Mouse (Mus musculus): Measurements from ENCODE around the gene Flrt1. TPM values are rescaled to one million over a fixed set of nuclear protein-coding genes. Genes with fewer than 3 reads are reported as not detected.

Gene Flrt1
- polyA plus RNA-seq, 1 experiment, result 1.2 TPM

DNA sequence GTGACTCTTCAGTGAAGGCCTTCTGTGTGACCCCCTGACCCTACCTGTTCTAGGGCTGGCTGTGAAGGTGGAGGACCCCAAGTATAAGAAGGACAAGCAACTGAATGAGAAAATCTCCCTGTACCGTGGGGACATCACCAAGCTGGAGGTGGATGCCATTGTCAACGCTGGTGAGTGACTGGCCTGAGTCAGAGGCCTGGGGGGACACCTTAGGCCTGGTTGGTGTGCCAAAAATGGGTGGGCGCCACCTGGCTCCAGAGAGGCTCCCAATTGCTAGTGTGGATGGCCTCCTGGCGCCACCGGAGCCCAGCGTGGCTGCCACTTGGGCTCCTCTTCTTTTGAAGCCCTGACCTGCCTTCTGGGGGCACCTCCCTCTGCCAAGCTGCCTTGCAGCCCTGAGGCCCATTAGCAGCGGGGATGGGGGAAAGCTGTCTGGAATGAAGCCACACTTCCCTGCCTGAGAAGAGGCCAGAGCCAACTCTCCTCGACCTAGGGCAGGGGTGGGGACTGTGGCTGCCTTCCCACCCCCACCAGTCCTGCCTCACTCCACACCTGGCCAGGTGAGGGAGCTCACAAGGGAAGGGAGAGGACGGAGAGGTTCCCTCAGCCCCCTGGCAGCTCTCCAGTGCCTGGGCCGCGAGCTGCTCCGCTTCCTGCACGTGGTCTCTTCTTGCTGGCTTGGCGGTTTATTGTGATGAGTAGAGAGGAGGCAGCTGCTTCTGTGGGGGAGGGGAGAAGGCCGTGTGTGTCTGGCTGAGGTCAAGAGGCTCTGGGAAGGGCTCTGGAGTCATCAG lies 39.3 kb downstream of the Flrt1 start:
- Histone ChIP-seq H3K79me2 (ENCODE audit: control insufficient read depth, insufficient read depth) (no peaks in the 10 kb centered on the region), H3K4me2 (ENCODE audit: low read depth) (peak overlapping the region; percentile 43), H3K27me3 (ENCODE audit: control insufficient read depth, insufficient read depth, insufficient read length) (no peaks in the 10 kb centered on the region), H3ac (ENCODE audit: control insufficient read depth, insufficient read length) (no peak overlapping the region), H3K4me3 (no peak overlapping the region), H3K36me3 (ENCODE audit: control insufficient read depth, insufficient read depth) (no peaks in the 10 kb centered on the region)
- TF ChIP-seq MYOD1 (IDR thresholded peaks at IDR 0.05; ENCODE audit: control insufficient read depth in 1 of 3, insufficient read length in 2 of 3, low read depth in 2 of 3), result peak; percentile 47 to 88 (median 86)
- peak; percentile 73 to 91 (median 75) for TF ChIP-seq MYOG (IDR thresholded peaks at IDR 0.05; ENCODE audit: control insufficient read depth in 1 of 3, insufficient read depth in 1 of 3, insufficient read length in 2 of 3, low read depth in 2 of 3)
- TF ChIP-seq USF1 (IDR thresholded peaks at IDR 0.05; ENCODE audit: low read depth), result peak; percentile 80
- no peak for TF ChIP-seq POLR2A (IDR thresholded peaks at IDR 0.05; ENCODE audit: insufficient read length, low read depth)
- TF ChIP-seq POLR2AphosphoS2 (IDR thresholded peaks at IDR 0.05; ENCODE audit: insufficient read length, low read depth), result no peak
- TF ChIP-seq TCF12 (IDR thresholded peaks at IDR 0.05; ENCODE audit: insufficient read depth, poor library complexity, severe bottlenecking), result peak; percentile 55
- TF ChIP-seq REST (IDR thresholded peaks at IDR 0.05; ENCODE audit: insufficient read depth, insufficient read length), result no peak
- no peak for TF ChIP-seq MAX (IDR thresholded peaks at IDR 0.05; ENCODE audit: low read depth)

DNA sequence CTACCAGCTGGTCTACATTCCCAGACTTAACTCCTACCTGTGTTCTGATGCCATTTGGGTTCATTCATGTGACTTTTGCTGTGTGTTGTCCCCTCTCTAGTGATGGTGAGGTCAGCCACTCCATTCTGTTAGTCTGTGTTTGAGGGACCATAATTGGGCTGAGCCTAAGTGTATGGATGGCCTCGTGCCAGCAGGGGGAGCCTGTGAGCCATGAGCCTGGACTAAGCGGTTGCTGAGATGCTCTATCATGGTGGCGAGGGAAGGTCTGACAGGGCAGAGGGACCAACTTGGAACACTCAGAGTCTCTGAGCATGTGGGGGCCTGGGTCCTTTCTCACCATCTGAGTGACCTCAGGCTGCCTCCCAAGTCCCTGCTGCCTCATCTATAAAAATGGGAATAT lies 41.0 kb downstream of the Flrt1 start:
- Histone ChIP-seq H3K4me3 (no peak overlapping the region), H3K27me3 (ENCODE audit: control insufficient read depth, insufficient read depth, insufficient read length) (no peaks in the 10 kb centered on the region), H3K36me3 (ENCODE audit: control insufficient read depth, insufficient read depth) (no peaks in the 10 kb centered on the region), H3K4me2 (ENCODE audit: low read depth) (no peak overlapping the region), H3ac (ENCODE audit: control insufficient read depth, insufficient read length) (no peak overlapping the region), H3K79me2 (ENCODE audit: control insufficient read depth, insufficient read depth) (no peaks in the 10 kb centered on the region)
- TF ChIP-seq TCF12 (IDR thresholded peaks at IDR 0.05; ENCODE audit: insufficient read depth, poor library complexity, severe bottlenecking), result no peak
- no peak for TF ChIP-seq MYOG (IDR thresholded peaks at IDR 0.05; ENCODE audit: control insufficient read depth in 1 of 3, insufficient read depth in 1 of 3, insufficient read length in 2 of 3, low read depth in 2 of 3)
- no peak for TF ChIP-seq USF1 (IDR thresholded peaks at IDR 0.05; ENCODE audit: low read depth)
- TF ChIP-seq CEBPB (IDR thresholded peaks at IDR 0.05; ENCODE audit: insufficient read depth, poor library complexity, severe bottlenecking), result no peak
- TF ChIP-seq SRF (IDR thresholded peaks at IDR 0.05; ENCODE audit: control insufficient read depth, insufficient read length, low read depth), result no peak
- no peak for TF ChIP-seq MYOD1 (IDR thresholded peaks at IDR 0.05; ENCODE audit: control insufficient read depth in 1 of 3, insufficient read length in 2 of 3, low read depth in 2 of 3)
- no peak for TF ChIP-seq POLR2AphosphoS2 (IDR thresholded peaks at IDR 0.05; ENCODE audit: insufficient read length, low read depth)
- TF ChIP-seq MAX (IDR thresholded peaks at IDR 0.05; ENCODE audit: low read depth), result no peak
- TF ChIP-seq POLR2A (IDR thresholded peaks at IDR 0.05; ENCODE audit: insufficient read length, low read depth), result no peak
- TF ChIP-seq TCF3 (IDR thresholded peaks at IDR 0.05; ENCODE audit: insufficient read length, low read depth), result no peak
- no peak for TF ChIP-seq REST (IDR thresholded peaks at IDR 0.05; ENCODE audit: insufficient read depth, insufficient read length)
- no peak for TF ChIP-seq E2F4 (IDR thresholded peaks at IDR 0.05; ENCODE audit: insufficient read depth)

DNA sequence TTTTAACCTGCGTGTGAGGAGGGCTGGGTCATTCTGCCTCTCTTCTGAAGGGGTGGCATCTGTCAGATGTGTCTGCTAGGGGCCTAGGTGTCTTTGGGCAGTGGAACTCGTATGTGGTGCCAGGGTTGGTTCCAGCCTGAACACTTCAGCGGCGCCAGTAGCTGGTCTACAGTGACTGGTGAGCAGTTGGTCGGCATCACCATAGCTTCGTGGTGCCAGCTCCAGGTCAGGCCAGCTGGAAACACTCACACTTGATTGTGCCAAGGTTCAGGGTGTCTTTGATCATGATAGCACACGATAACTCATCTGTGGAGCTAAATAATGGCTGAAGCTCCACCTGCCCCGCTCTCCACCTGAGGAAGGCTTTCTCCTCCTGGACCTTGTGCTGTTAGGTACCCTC lies 42.6 kb downstream of the Flrt1 start:
- H3K4me2 ChIP-seq (ENCODE audit: low read depth), result no peak overlapping the region
- TF ChIP-seq E2F4 (IDR thresholded peaks at IDR 0.05; ENCODE audit: insufficient read depth) (no peak), TCF3 (IDR thresholded peaks at IDR 0.05; ENCODE audit: insufficient read length, low read depth) (no peak), CEBPB (IDR thresholded peaks at IDR 0.05; ENCODE audit: insufficient read depth, poor library complexity, severe bottlenecking) (no peak), TCF12 (IDR thresholded peaks at IDR 0.05; ENCODE audit: insufficient read depth, poor library complexity, severe bottlenecking) (no peak), USF1 (IDR thresholded peaks at IDR 0.05; ENCODE audit: low read depth) (no peak), MAX (IDR thresholded peaks at IDR 0.05; ENCODE audit: low read depth) (no peak), POLR2A (IDR thresholded peaks at IDR 0.05; ENCODE audit: insufficient read length, low read depth) (no peak), MYOD1 (IDR thresholded peaks at IDR 0.05; ENCODE audit: control insufficient read depth in 1 of 3, insufficient read length in 2 of 3, low read depth in 2 of 3) (no peak), POLR2AphosphoS2 (IDR thresholded peaks at IDR 0.05; ENCODE audit: insufficient read length, low read depth) (no peak), REST (IDR thresholded peaks at IDR 0.05; ENCODE audit: insufficient read depth, insufficient read length) (no peak), MYOG (IDR thresholded peaks at IDR 0.05; ENCODE audit: control insufficient read depth in 1 of 3, insufficient read depth in 1 of 3, insufficient read length in 2 of 3, low read depth in 2 of 3) (no peak), SRF (IDR thresholded peaks at IDR 0.05; ENCODE audit: control insufficient read depth, insufficient read length, low read depth) (no peak)
- H3K36me3 ChIP-seq (ENCODE audit: control insufficient read depth, insufficient read depth), result no peaks in the 10 kb centered on the region
- no peaks in the 10 kb centered on the region for H3K79me2 ChIP-seq (ENCODE audit: control insufficient read depth, insufficient read depth)
- H3K4me3 ChIP-seq, result no peak overlapping the region
- H3ac ChIP-seq (ENCODE audit: control insufficient read depth, insufficient read length), result no peak overlapping the region
- H3K27me3 ChIP-seq (ENCODE audit: control insufficient read depth, insufficient read depth, insufficient read length), result no peaks in the 10 kb centered on the region

DNA sequence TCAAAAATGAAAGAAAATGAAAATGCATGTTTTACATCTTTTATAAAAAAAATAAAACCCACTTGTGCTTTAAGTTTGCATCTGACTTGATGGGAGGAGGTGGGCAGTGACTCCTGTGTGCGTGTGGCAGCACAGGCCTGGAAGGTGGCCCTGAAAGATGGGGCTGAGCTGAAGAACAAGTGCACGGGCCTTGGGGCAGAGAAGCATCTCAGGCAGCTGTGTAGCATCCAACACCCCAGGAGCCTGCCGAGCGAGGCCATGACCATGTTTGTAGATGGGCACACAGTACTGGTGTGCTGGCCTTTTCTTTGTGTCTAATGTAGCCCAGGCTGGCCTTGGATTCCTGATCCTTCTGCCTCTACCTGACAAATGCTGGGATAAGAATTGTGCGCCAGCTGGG lies 43.4 kb downstream of the Flrt1 start:
- H3K27me3 ChIP-seq (ENCODE audit: control insufficient read depth, insufficient read depth, insufficient read length), result no peaks in the 10 kb centered on the region
- H3ac ChIP-seq (ENCODE audit: control insufficient read depth, insufficient read length), result no peak overlapping the region
- no peak overlapping the region for H3K4me2 ChIP-seq (ENCODE audit: low read depth)
- no peaks in the 10 kb centered on the region for H3K36me3 ChIP-seq (ENCODE audit: control insufficient read depth, insufficient read depth)
- H3K4me3 ChIP-seq, result no peak overlapping the region
- TF ChIP-seq MYOG (IDR thresholded peaks at IDR 0.05; ENCODE audit: control insufficient read depth in 1 of 3, insufficient read depth in 1 of 3, insufficient read length in 2 of 3, low read depth in 2 of 3), result no peak
- TF ChIP-seq SRF (IDR thresholded peaks at IDR 0.05; ENCODE audit: control insufficient read depth, insufficient read length, low read depth), result no peak
- no peak for TF ChIP-seq MAX (IDR thresholded peaks at IDR 0.05; ENCODE audit: low read depth)
- TF ChIP-seq TCF3 (IDR thresholded peaks at IDR 0.05; ENCODE audit: insufficient read length, low read depth), result no peak
- H3K79me2 ChIP-seq (ENCODE audit: control insufficient read depth, insufficient read depth), result no peaks in the 10 kb centered on the region
